Mouse (Mus musculus): ENCODE measurements around the gene Pld5. TPM values are rescaled to one million over a fixed set of nuclear protein-coding genes. Genes with fewer than 3 reads are reported as not detected.

The Pld5 gene
- polyA plus RNA-seq, 1 experiment from 2014 or later = 0.63 TPM

- Histone ChIP-seq H3K27me3 (ENCODE audit: control insufficient read depth, insufficient read depth, low read depth, low read length) (no peaks in the 10 kb centered on the region), H3K27ac (ENCODE audit: low read length) (no peak overlapping the region), H3K9me3 (ENCODE audit: control insufficient read depth, low read length) (no peaks in the 10 kb centered on the region), H3K4me2 (ENCODE audit: low read depth, low read length) (no peak overlapping the region), H3K4me1 (replicated peaks; ENCODE audit: control insufficient read depth, insufficient read depth, low read length) (no peaks in the 10 kb centered on the region), H3K9ac (ENCODE audit: low read length) (no peak overlapping the region), H3K36me3 (ENCODE audit: control insufficient read depth, insufficient read depth, low read length) (no peaks in the 10 kb centered on the region), H3K4me3 (ENCODE audit: low read length) (no peak overlapping the region)
- ATAC-seq (ENCODE audit: low read depth) = no peak
- WGBS = 41% methylated on average over 7 of the region's 7 CpGs
These were observed 351.0 kb downstream of the Pld5 start for GRCm38 (mm10) chr1:175923848-175924787.

- Histone ChIP-seq H3K27ac (ENCODE audit: low read length) (no peak overlapping the region), H3K4me3 (ENCODE audit: low read length) (no peak overlapping the region), H3K9ac (ENCODE audit: low read length) (no peak overlapping the region), H3K9me3 (ENCODE audit: control insufficient read depth, low read length) (no peaks in the 10 kb centered on the region), H3K36me3 (ENCODE audit: control insufficient read depth, insufficient read depth, low read length) (no peaks in the 10 kb centered on the region), H3K4me2 (ENCODE audit: low read depth, low read length) (no peak overlapping the region), H3K27me3 (ENCODE audit: control insufficient read depth, insufficient read depth, low read depth, low read length) (no peaks in the 10 kb centered on the region), H3K4me1 (replicated peaks; ENCODE audit: control insufficient read depth, insufficient read depth, low read length) (no peaks in the 10 kb centered on the region)
- no peak for ATAC-seq (ENCODE audit: low read depth)
- 81% methylated on average over 8 of the region's 8 CpGs for WGBS
These were observed 354.0 kb downstream of the Pld5 start for GRCm38 (mm10) chr1:175921091-175921490.

GRCm38 (mm10) chr1:175920029-175920428 is 355.1 kb downstream of the Pld5 start, which contains the start of gene Gm38100:
Gene Gm38100, plus strand, starts transcription at chr1:175920329.
- 83% methylated on average over 9 of the region's 9 CpGs for WGBS
- H3K9ac ChIP-seq (ENCODE audit: low read length) = no peak within 1 kb of the TSS
- no peak within 1 kb of the TSS for H3K4me2 ChIP-seq (ENCODE audit: low read depth, low read length)
- no peaks in the 10 kb centered on the region for H3K27me3 ChIP-seq (ENCODE audit: control insufficient read depth, insufficient read depth, low read depth, low read length)
- H3K36me3 ChIP-seq (ENCODE audit: control insufficient read depth, insufficient read depth, low read length) = no peaks in the 10 kb centered on the region
- no peak for ATAC-seq (ENCODE audit: low read depth)
- no peak within 1 kb of the TSS for H3K4me3 ChIP-seq (ENCODE audit: low read length)
- no peak within 1 kb of the TSS for H3K27ac ChIP-seq (ENCODE audit: low read length)
- H3K4me1 ChIP-seq (replicated peaks; ENCODE audit: control insufficient read depth, insufficient read depth, low read length) = no peaks in the 10 kb centered on the region
- no peaks in the 10 kb centered on the region for H3K9me3 ChIP-seq (ENCODE audit: control insufficient read depth, low read length)

GRCm38 (mm10) chr1:175913728-175914303 is 361.3 kb downstream of the Pld5 start:
- Histone ChIP-seq H3K27me3 (ENCODE audit: control insufficient read depth, insufficient read depth, low read depth, low read length) (no peaks in the 10 kb centered on the region), H3K9ac (ENCODE audit: low read length) (no peak overlapping the region), H3K27ac (ENCODE audit: low read length) (no peak overlapping the region), H3K9me3 (ENCODE audit: control insufficient read depth, low read length) (no peaks in the 10 kb centered on the region), H3K4me2 (ENCODE audit: low read depth, low read length) (no peak overlapping the region), H3K4me3 (ENCODE audit: low read length) (no peak overlapping the region), H3K36me3 (ENCODE audit: control insufficient read depth, insufficient read depth, low read length) (peaks cover 5% of the 10 kb centered on the region; the same call in 1 of the 2 replicates), H3K4me1 (replicated peaks; ENCODE audit: control insufficient read depth, insufficient read depth, low read length) (no peaks in the 10 kb centered on the region)
- no peak for ATAC-seq (ENCODE audit: low read depth)
- WGBS = 65% methylated on average over 5 of the region's 5 CpGs

Data from lung, embryonic 16.5 days (tissue).